Mouse (Mus musculus) liver (tissue): ENCODE measurements around the gene Nkd2.
A peak's percentile ranks its signal among the peaks of the same experiment; 100 is the strongest.

Experiments
- DNase-seq: peaks from one replicate; pipeline ENCODE4 v3.0.0-alpha.2; 2020; ENCODE audit warnings: mixed read lengths

The Nkd2 gene

DNA sequence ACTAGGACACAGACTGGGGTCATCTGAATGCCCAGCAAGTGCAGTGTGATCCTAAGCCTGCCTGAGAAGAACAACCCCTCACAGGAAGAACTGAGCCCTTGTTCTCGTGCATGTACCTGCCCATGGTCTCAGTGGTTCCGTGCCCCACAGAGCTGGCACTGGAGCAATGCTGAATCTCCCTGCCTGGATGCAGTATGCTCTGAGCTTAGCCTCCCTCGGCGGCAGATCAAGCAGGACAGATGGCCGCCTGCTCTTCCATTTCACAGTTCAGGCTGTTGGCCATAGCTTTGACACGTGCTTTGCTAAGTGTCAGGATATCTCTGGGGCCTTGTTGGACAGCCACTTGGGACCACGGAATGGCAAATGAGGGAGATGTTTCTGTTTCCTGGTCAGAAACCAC, 33.2 kb downstream of the Nkd2 start:
- DNase-seq, result no peak

DNA sequence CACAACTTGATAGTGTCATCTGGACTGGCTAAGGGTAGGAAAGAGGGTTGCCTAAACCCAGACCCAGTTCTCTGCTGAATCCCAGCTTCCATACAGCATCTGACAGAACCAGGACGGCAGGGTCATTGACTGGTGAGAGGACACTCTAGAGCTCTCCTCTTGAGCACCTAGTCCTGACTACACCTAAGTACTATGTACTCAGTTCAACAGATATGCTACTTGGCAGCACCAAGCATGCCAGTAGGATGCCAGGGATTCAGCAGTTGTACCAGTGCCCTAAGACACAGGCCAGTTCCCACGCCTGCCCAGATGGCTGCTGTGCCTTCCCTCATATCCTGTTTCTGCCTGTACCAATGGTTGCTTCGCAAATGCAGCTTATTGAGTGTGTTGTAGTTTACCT, 34.5 kb downstream of the Nkd2 start:
- DNase-seq, result no peak

DNA sequence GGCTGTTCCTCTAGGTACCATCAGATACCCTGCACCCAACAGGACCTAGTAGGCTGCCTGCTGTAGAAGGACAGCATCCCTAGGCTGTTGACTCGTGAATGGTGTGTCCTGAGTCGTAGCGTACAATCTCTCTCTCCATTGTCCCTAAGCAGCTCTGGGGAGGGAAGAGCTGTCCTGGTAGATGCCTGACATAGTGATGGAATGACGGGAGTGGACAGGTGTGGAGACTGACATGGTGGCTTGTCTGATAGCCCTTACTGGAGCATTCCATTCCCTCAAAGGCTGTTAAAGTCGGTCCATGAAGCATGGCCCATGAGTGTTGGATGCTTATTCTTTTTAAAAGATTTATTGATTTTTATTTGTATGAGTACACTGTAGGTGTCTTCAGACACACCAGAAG, 42.5 kb downstream of the Nkd2 start:
- DNase-seq, result no peak

DNA sequence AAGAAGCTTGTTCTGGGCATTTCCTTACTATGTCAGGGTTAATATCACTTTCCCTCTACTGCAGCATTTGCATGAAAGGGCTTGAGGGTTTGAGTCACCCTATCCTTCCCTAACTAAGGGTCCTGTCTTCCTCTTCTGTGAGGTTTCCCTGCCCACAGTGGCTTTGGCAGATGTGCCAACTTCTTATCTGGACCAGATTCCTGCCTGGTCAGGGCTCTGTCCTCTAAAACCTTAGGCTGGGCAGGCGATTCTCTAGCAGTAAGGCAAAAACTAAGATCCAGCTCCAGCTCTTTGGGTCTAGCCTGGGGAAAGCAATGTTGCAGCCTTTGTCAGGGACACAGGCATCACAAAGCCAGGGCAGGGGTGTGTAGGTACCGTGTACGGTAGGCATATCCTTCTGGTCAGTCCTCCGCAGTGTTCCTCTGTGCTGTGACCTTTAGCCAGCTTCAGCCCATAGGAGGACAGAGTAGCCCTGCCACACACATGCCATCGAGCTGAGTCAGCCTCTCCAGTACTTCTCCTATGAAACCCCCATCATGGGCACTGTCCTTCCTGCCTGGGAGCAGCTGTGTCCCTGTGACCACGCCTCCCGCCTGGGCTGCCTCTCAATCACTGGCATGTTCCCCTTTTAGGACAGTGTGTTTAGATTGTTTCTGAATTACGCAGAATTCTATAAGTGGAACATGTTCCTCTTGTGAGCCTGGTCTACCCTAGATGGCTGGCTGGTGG, 43.8 kb downstream of the Nkd2 start:
- DNase-seq, result peak; percentile 40

DNA sequence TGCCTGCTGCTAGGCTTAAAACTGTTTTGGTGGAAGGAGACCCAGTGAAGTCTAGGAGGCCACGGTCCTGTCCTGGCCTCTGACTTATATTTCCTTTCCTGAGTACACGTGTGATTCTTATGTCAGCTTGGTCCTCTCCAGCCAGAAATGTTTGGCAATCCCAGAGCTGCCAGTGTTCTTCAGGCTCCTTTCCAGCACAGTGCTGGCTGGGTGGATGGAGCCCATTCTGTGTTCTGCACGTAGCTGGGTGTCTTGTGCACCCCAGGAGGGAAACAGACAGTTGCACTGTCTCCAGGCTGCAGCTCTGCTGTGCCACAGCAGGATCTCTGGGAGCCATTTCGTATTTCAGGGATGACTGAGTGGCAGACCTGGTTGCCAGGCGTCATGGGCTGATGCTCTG, 48.3 kb downstream of the Nkd2 start:
- no peak for DNase-seq

DNA sequence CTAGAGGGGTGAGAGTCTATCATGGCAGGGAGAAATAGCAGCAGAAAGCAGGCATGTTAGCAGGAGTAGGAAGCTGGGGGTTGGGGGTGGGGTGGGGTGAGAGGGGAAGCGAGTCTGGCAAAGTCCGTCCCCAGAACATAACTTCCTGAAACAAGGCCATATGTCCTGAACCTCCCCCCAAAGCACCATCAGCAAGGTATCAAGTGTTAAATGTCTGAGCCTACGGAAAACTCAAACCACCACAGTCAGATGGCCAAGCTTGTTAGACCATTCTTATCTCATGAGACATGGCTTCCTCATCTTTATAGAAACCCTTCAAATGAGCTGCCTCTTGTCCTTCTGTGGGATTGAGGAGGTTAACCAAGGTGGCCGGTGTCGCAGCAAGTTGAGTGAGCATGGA, 54.3 kb downstream of the Nkd2 start:
- no peak for DNase-seq

DNA sequence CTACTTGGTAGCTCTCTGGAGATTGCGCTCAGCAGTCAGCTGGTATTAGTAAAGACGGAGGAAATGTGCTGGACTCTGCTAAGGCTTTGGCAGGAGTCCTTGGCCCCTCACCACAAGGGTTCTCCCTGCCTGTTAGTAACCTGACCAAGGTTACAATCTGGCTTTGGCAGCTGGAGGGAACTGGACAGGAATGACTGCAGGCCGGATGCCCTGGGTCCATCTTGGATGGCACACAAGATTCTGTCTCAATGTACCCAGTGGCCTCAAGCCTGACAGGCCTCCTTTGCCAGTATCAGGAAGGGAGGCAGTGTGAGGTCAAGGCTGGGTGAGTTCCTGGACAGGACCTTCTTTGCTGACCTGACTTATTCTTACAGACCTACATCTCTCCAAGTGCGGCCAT, 55.3 kb downstream of the Nkd2 start:
- no peak for DNase-seq

DNA sequence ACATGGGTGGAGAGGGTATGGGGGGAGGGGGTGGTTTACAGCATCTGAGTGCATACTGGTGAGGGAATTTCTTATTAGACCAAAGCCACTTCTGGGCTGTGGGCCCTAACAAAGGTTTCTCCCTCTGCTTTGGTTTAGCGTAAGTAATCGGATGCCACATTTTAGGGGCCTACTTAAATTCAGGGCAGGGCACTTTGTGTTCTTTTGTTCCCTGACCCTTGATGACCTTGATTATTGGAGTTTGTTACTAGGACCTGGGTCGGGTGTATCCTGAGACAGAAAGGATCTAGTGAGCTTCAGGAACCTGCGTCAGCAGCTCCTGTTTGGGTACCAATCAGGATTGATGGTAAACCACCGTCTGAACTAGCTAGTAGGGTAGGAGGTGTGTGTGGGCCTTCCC, 64.9 kb downstream of the Nkd2 start:
- no peak for DNase-seq

DNA sequence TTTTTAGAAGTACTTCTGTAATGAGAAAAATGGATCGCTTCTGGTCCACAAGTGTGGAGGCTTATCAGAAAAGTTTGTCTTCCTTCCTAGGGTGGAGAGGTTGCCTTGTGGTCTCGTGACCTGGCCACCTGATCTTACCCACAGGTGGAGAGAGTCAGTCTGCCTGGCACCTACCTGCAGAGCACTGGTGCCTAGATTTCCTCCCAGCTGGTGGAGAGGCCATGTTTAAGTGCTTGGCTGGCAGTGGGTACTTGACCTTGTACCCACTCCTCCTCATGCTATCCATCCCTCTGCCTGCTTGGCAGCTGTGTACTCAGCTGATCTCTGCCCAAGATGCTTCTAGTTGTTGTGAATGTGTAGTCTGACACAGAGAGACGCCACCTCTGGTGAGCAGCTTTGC, 69.9 kb downstream of the Nkd2 start:
- no peak for DNase-seq

DNA sequence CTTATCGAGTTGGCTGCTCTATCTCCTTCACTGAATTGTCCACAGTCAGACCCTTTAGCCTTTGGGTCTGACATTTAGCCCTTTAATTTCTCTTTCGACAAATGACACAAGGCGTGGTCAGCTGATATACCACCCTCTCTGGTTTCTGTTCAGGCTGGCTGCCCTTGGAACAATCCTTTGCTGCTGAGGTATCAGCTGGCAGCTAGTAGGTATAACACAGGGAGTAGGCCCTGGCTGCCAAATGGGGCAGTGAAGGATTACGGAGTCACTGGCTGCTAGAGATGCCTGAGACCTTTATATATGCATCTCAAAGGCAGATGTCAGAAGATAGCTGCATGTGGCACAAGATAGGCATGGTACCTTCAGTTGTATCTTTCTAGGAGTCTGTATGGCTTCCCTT, 71.6 kb downstream of the Nkd2 start:
- no peak for DNase-seq

DNA sequence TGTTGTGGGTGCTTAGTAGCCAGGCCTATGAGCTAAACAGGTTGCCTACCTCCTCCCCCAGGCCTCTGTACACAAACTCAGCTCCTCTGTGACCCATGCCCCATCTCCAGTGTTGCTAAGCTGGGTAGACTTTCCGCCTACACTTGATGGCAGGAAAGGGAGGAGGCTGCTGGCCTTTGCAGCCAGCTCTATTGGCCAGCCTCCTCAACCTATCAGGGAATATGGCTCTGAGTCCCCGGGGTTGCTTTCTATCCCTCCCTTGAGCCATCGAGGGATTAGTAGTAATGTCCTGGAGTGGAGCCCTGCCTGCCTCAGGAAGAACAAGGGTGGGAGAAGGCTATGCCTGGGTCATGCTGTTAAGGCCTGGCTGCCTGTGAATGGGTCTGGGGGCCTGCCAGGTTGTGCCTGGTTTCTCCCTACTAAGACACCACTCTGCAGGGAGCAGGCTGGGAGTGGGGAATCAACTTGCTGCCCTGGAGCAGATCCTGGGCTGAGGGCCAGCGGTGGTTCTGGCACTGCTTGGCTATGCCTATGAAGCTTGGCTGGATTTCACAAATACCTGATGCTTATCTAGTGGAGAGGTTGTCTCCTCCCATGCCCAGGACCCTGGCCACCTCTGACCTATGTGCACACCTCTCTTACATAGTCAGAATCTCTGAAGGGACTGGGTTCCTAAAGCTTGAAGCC, 73.8 kb downstream of the Nkd2 start:
- DNase-seq, result no peak

DNA sequence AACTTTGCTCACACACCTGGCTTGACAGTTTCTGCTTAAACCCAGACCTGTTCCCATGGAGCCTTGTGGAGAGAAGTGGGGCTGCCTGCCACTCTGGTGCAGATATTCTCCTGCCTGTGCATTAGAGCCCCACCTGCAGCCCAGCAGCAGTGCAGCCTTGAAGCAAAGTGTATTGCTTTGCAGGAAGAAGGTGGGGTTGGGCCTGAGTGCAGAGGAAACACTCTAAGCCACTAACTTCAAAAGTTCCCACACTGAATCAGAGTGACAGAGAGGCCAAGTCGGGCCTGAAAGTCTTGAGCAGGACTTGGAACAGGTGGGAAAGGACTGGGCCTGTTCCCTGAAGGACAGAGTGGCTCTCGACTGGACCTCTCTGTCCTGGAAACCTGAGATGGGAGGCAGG, 74.8 kb downstream of the Nkd2 start:
- no peak for DNase-seq

DNA sequence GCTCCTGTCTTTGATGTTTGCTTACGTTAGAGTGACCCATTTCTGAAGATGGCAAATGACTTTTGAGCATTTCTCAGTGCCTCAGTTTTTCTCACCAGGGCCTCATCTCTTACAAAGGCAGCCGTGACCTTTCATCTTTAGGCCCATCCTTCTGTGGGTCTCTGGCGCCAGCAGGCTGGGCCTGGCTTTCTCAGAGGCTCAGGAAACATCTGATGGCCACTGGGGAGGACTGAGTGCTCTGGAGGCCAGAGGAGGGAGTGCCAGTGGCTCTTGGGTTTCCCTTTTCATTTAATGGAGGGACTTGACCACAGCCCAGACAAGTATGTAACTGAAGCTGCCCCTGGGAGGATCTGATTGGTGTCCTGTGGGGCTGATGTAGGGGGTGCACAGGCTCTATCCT, 76.3 kb downstream of the Nkd2 start:
- DNase-seq, result no peak

DNA sequence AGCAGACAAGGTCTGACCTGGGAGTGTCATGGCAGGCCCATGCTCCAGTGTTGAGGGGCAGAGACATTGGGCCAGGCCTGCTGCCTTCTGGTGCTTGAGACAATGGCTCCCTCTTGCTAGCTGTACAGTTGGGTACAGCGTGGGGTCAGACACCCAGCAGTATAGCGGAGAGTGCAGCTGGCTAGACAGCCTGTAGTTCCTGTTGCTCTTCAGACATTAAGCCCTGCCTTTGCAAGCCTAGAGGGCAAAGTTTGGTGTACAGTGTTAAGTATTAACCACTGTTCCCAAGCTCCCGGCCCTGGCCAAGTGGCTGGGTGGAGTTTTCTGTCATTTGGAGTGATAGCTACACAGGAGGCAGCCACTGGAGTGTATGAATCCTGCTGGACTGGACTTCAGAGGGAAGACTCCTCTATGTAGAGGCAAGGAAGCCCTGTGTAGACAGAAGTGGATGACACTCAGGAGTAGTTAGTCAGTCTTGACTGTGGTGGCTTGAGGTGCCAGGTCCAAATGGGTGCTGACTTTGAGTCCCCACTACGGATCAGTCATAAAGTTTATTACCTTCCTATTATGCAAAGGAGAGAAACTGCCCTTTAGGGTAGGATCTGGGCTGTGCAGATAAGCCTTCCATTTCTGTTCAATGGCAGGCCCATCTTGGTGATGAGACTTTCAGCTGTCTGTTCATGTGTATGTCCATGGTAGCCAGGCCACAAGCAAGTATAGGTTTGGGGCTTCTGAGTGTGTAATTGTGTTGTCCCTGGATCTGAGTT, 77.3 kb downstream of the Nkd2 start:
- DNase-seq, result peak; percentile 45
